Mouse (Mus musculus) kidney, embryonic 14.5 days (tissue): Measurements from ENCODE around the gene Alg1. TPM values are rescaled to one million over a fixed set of nuclear protein-coding genes. Genes with fewer than 3 reads are reported as not detected.

Experiments used
- ATAC-seq: fragments of 200-750 bp; cut with Nextera tagmentation; 2 replicates; pipeline ENCODE4 v1.8.0; 2017; ENCODE audit warnings: moderate number of reproducible peaks, mild to moderate bottlenecking, moderate TSS enrichment, moderate library complexity; ENCODE audit not compliant: low FRiP score, low TSS enrichment
- H3K27ac ChIP-seq: fragments of 300-500 bp; sonication (generic); 2 replicates; pipeline ENCODE4 v1.5.1; 2014; ENCODE audit warnings: low read depth, mild to moderate bottlenecking, low read length, moderate library complexity, mixed read lengths
- H3K27me3 ChIP-seq: fragments of 300-500 bp; sonication (generic); 2 replicates; pipeline ENCODE4 v1.6.1; 2014; ENCODE audit warnings: mild to moderate bottlenecking, low read length; ENCODE audit not compliant: control insufficient read depth, insufficient read depth
- H3K36me3 ChIP-seq: fragments of 300-500 bp; sonication (generic); 2 replicates; pipeline ENCODE4 v1.6.1; 2014; ENCODE audit warnings: low read length, mixed read lengths; ENCODE audit not compliant: control insufficient read depth, insufficient read depth
- H3K4me1 ChIP-seq: fragments of 300-500 bp; sonication (generic); 2 replicates; pipeline ENCODE4 v1.6.1; 2014; ENCODE audit warnings: low read length, mixed read lengths; ENCODE audit not compliant: control insufficient read depth, insufficient read depth
- H3K4me2 ChIP-seq: fragments of 300-500 bp; sonication (generic); replicated peaks from 2 replicates; pipeline ENCODE4 v1.6.1; 2014; ENCODE audit warnings: low read depth, mild to moderate bottlenecking, low read length
- H3K4me3 ChIP-seq: fragments of 300-500 bp; sonication (generic); 2 replicates; pipeline ENCODE4 v1.5.1; 2014; ENCODE audit warnings: mild to moderate bottlenecking, low read length
- H3K9ac ChIP-seq: fragments of 300-500 bp; sonication (generic); 2 replicates; pipeline ENCODE4 v1.6.1; 2014; ENCODE audit warnings: low read depth, mild to moderate bottlenecking, low read length, moderate library complexity
- H3K9me3 ChIP-seq: fragments of 300-500 bp; sonication (generic); 2 replicates; pipeline ENCODE4 v1.6.1; 2016; ENCODE audit warnings: low read length; ENCODE audit not compliant: control insufficient read depth
- WGBS: fragments of 180-500 bp; shearing (Covaris S2); extraction: QIAGEN DNeasy Blood & Tissue Kit; methylation state at CpG from one replicate; pipeline ENCODE4 v1.1.7; 2014; 5-methylcytosine and 5-hydroxymethylcytosine counted together
- microRNA-seq: library from miRNA; unstranded; fragments of <30 nt; microRNA quantifications from one replicate; pipeline ENCODE4, GENCODE M21; 2016
- polyA plus RNA-seq: library from polyadenylated mRNA; unstranded; fragments of >200 nt; fragmentation: Nextera tagmentation; extraction: Ambion mirVana; gene quantifications from 2 replicates; pipeline ENCODE4 v1.2.1, GENCODE M21; 2014

The Alg1 gene
- polyA plus RNA-seq, 1 experiment from 2014 or later: 27.7 TPM

DNA sequence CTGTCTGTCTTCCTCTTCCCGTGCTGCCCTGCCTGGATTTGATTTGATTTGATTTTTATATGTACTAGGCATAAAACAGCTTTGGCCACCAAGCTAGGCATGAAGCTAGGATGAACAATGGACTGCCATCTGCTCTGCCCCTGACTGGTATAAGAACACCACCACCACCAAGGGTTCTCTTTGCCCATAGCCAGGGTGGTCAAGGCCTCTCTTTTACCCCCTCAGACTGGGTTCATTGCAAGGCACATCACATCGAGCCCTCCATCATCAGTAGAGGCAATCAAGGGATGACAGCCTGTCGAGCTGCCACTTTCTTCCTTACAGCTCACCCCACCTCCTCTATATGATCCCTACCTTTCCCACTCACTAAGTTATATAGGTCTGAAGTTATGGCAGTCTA lies 39.0 kb downstream of the Alg1 start:
- no peak overlapping the region for H3K4me2 ChIP-seq
- H3K27me3 ChIP-seq: no peaks in the 10 kb centered on the region
- no peak for ATAC-seq
- H3K9me3 ChIP-seq: no peaks in the 10 kb centered on the region
- no peak overlapping the region for H3K9ac ChIP-seq
- H3K4me3 ChIP-seq: no peak overlapping the region
- WGBS: 80% methylated on average over 3 of the region's 3 CpGs
- H3K27ac ChIP-seq: no peak overlapping the region
- no peaks in the 10 kb centered on the region for H3K4me1 ChIP-seq
- H3K36me3 ChIP-seq: no peaks in the 10 kb centered on the region

DNA sequence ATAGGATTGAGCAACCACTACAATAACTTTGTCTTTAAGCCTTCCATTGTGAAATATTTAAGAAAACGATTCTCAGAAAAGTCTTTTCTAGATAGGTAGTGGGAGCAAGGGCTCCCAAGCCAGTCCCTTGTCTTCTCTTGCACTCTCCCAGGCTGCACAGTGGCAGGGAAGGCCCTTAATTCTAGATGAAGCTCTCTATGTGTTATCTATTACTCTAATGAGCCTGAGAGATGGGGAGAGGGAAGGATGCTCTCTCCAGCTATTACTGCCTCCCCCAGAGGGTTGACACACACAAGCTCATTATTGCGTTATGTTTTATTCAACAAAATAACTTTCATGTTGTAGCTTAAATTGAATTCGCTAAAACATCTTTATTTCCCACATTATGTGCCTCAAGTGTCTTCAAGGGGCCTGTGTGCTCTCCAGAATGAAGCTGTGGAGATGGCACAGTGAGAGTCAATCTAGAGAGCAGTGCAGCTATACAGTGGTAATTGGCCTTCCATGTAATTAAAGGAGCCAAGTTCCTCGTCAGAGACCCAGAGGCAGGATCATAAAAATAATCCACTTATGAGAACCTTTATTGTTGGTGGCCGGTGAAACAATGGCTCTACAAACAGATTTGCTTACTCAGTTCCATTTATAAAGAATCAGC lies 46.3 kb downstream of the Alg1 start:
- H3K4me1 ChIP-seq: no peaks in the 10 kb centered on the region

DNA sequence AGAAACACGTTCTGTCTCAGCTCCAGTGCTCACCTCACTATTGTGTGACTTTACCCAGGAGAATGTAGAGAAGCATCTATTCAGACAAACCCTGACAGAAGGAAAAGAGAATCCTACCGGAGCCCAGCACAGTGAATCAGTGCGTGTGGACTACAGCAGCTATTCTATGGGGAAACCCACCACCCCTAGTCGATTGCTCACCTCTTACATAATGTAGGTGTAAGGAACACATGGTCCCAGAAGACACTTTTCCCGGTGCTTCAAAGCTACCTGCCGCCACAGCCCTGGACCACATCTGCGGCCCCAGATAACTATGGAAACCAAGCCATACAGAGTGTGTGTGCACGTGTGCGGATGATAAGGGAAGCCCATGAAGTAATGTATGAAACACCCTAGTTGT lies 49.3 kb downstream of the Alg1 start:
- no peak overlapping the region for H3K4me3 ChIP-seq
- no peak for ATAC-seq
- no peak overlapping the region for H3K27ac ChIP-seq
- no peaks in the 10 kb centered on the region for H3K36me3 ChIP-seq
- no peaks in the 10 kb centered on the region for H3K27me3 ChIP-seq
- 88% methylated on average over 9 of the region's 9 CpGs for WGBS
- H3K9ac ChIP-seq: no peak overlapping the region
- no peaks in the 10 kb centered on the region for H3K9me3 ChIP-seq
- H3K4me2 ChIP-seq: no peak overlapping the region
- H3K4me1 ChIP-seq: no peaks in the 10 kb centered on the region

More for the DNA sequence above, 46.3 kb downstream of the Alg1 start:
- no peak overlapping the region for H3K4me3 ChIP-seq
- WGBS: 76% methylated on average over 5 of the region's 5 CpGs
- H3K27ac ChIP-seq: no peak overlapping the region
- H3K9me3 ChIP-seq: no peaks in the 10 kb centered on the region
- H3K9ac ChIP-seq: no peak overlapping the region
- no peak for ATAC-seq
- H3K36me3 ChIP-seq: no peaks in the 10 kb centered on the region
- no peaks in the 10 kb centered on the region for H3K27me3 ChIP-seq
- no peak overlapping the region for H3K4me2 ChIP-seq

DNA sequence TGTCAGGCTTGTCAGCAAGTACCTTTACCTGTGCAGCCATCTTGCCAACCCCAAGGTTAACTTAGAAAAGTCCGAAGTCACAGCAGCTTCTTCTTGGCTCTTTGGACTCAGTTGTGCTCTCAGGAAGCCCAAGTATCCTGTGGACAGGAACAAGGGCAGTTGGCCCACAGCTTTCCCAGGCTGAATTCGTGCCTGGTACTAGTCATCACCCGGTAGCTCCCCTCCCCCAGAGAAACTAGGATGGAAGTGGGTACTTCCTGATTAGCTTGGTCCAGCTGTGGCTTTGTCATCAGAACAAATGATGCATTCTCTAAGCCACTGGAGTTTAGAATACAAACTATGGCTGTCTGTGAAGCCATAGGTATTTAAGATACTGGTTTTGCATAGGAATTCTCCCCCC lies 52.0 kb downstream of the Alg1 start:
- Histone ChIP-seq H3K9me3 (no peaks in the 10 kb centered on the region), H3K36me3 (no peaks in the 10 kb centered on the region), H3K27me3 (no peaks in the 10 kb centered on the region), H3K27ac (no peak overlapping the region), H3K4me2 (no peak overlapping the region), H3K4me3 (no peak overlapping the region), H3K9ac (no peak overlapping the region), H3K4me1 (no peaks in the 10 kb centered on the region)
- WGBS: 52% methylated on average over 3 of the region's 3 CpGs
- no peak for ATAC-seq

Small RNA genes within 50 kb of the gene (microRNA-seq; reads per million reads assigned to microRNA genes)
- gene Gm23689 (not detected), gene Gm26095 (not detected), gene Mir6364 (not detected)

Other genes starting within 250 kb of the Alg1 start
- gene Sept12, start 235.8 kb upstream of the Alg1 start, polyA plus RNA-seq: 0.11 TPM in 1 of 2 replicates, not detected in the other
- gene Smim22, start 226.3 kb upstream of the Alg1 start, polyA plus RNA-seq: 10.2 and 10.4 TPM in 2 replicates
- gene Rogdi, start 220.1 kb upstream of the Alg1 start, polyA plus RNA-seq: 80.9 and 86.2 TPM in 2 replicates
- gene Glyr1, start 183.8 kb upstream of the Alg1 start, polyA plus RNA-seq: 66.0 and 96.3 TPM in 2 replicates
- gene Ubn1, start 183.6 kb upstream of the Alg1 start, polyA plus RNA-seq: 21.7 and 26.3 TPM in 2 replicates
- 1.4 and 2.6 TPM in 2 replicates for gene Ppl, start 101.2 kb upstream of the Alg1 start, polyA plus RNA-seq
- gene Sec14l5, start 86.5 kb upstream of the Alg1 start, polyA plus RNA-seq: not detected in 2 replicates
- 12.4 and 17.0 TPM in 2 replicates for gene Nagpa, start 29.6 kb upstream of the Alg1 start, polyA plus RNA-seq
- 3.5 and 4.2 TPM in 2 replicates for gene AU021092, start 11.3 kb upstream of the Alg1 start, polyA plus RNA-seq
- gene Eef2kmt, start 22.4 kb downstream of the Alg1 start, polyA plus RNA-seq: 31.9 and 35.7 TPM in 2 replicates